Mouse (Mus musculus) cerebellum, adult 9-11 months (tissue): ENCODE data around the gene Gm10334.
"Not testable (repeated sequence)": the region's sequence is repeated elsewhere in the genome, so short reads cannot be mapped to it uniquely, and the experiment has no call there.

ENCODE experiments used
- DNase-seq: peaks from one replicate; pipeline ENCODE4 v3.0.0; 2022

Gene Gm10334

GRCm38 (mm10) chr6:41446045-41446444 is at the start of gene Gm10334:
TSS of gene Gm10334 (minus strand) at chr6:41446145.
- DNase-seq, result not testable (repeated sequence)

- DNase-seq, result not testable (repeated sequence)
These were observed 12.7 kb upstream of the Gm10334 start, which contains the start of gene Prss1 for GRCm38 (mm10) chr6:41458632-41459031. TSS of gene Prss1 (plus strand) at chr6:41458932.

GRCm38 (mm10) chr6:41442261-41442660 is 3.7 kb downstream of the Gm10334 start:
- not testable (repeated sequence) for DNase-seq
